Mouse (Mus musculus) CD8-positive naive resting alpha-beta T cell, adult 2 months (primary cell): Measurements from ENCODE around the gene Rcn2.
A peak's percentile ranks its signal among the peaks of the same experiment; 100 is the strongest.

Experiments used
- DNase-seq, 2 experiments: peaks; one replicate each; pipeline ENCODE4 v3.0.0; 2022; ENCODE audit warnings: low read depth in 2 of 2, low spot score in 2 of 2

The Rcn2 gene

DNA sequence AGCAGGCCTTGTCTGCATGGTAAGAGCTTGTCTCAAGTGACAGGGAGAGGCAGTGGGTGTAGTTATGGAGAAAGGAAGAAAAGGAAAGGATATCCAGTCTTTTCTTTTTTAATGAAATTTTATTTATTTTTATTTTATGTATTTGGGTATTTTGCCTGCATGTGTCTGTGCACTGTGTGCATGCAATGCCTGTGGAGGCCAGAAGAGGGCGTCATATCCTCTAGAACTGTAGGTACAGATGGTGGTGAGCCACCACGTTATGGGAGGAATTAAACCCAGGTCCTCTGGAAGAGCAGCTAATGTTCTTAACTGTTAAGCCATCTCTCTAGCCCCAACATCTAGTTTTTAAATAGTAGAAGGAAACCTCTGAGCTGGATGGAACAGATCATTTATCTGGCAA lies 50.5 kb downstream of the Rcn2 start:
- DNase-seq: peak; percentile 37 to 48

DNA sequence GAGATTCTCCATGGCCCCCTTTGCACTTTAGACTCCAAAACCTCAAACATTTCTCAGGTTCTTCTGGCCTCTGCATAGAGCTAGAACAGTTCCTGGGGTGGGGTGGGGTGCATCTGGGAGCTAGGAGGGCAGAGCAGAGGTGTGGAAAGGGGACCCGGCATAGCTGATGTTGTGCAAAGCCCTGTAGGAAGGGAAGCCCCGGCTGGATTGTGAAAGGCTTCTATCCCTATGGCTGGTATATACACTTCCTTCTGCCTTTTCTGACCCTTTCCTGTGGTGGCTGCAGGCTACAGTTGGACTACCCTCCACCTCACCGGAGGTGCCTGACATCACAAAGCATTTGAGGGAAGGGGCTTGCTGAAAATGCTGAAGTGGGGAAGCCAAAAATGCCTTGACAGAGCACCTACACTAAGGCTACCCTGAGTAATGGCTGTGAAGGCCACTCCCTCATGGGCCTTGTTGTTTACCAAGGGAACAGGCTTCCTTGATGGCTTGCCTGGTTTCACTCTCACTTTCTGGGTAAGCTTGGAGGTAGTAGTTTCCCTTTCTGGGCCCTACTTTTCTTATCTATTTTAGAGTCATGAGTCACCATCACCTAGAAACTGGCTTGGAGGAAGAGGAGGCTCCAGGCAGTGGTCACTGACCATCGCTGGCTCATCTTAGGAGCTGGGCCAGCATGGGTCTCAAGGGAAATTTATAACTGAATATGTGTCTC lies 56.1 kb downstream of the Rcn2 start:
- no peak for DNase-seq

- no peak for DNase-seq
Measured at GRCm38 (mm10) chr9:56100041-56100522, 58.4 kb downstream of the Rcn2 start.

- no peak for DNase-seq
Measured at GRCm38 (mm10) chr9:56101022-56101421, 59.4 kb downstream of the Rcn2 start.

- DNase-seq: no peak
Measured at GRCm38 (mm10) chr9:56104921-56105320, 63.3 kb downstream of the Rcn2 start.

DNA sequence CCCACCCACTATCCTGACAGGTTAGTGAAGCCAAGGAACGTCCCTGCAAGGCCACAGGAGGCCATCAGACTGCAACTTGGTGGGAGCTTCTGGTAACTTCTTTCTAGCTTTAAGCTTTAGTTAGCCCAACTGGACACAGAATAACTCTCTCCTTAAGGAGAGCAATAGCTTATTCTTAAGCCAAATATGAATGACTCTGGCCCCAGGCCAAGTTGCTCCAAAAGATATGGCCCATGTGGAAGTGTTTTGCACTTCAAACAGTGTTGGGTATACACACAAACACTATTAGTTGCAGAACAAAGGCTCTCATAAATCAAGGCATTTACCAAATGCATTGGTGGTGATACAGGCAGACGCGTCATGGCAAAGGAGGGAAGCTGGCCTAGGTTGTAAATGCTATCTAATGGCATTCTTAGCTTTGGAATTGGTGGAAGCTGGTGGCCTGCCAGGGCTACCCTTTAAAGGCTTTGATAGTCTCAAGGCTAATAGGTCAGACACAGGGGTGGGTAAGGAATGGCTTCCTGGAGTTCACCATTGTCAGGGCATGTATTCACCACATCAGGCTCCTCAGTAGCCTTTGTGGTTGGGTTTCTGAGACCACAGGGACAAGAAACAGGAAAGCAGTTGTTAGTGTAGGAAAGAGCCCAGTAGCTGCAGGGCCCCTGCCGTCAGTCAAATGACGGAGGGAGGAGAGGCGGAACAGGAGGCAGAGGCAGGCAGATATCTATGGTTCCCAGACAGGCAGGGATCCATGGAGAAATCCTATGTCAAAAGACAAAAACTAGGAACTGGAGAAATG lies 64.8 kb downstream of the Rcn2 start:
- no peak for DNase-seq

DNA sequence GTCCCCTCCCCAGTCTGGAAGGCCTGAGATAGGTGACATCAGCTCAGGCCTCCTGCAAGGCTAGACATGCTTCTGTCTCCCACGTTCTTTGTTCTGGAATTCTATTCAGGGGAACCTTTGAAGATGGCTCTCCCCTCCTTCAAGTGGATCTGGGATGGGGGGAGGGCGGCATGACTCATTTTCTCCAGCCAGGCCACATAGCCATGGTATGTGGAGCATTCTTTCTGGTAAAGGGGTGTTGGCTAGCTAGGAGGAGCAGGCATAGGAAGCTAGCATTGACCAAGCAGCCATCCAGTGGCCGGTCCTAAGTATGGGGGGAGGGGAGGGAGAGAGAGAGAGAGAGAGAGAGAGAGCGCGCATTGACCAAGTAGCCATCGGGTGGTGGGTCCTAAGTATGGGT lies 65.9 kb downstream of the Rcn2 start:
- DNase-seq: no peak

GRCm38 (mm10) chr9:56108174-56108573 lies 66.5 kb downstream of the Rcn2 start:
- no peak for DNase-seq
